Mouse (Mus musculus) fibroblast of lung, adult 2 months (primary cell): ENCODE measurements around the gene Ccm2.
"Not testable (repeated sequence)": the region's sequence is repeated elsewhere in the genome, so short reads cannot be mapped to it uniquely, and the experiment has no call there.

Experiments
- DNase-seq: peaks from one replicate; pipeline ENCODE4 v3.0.0-alpha.2; 2011; ENCODE audit warnings: low read depth

Gene Ccm2

DNA sequence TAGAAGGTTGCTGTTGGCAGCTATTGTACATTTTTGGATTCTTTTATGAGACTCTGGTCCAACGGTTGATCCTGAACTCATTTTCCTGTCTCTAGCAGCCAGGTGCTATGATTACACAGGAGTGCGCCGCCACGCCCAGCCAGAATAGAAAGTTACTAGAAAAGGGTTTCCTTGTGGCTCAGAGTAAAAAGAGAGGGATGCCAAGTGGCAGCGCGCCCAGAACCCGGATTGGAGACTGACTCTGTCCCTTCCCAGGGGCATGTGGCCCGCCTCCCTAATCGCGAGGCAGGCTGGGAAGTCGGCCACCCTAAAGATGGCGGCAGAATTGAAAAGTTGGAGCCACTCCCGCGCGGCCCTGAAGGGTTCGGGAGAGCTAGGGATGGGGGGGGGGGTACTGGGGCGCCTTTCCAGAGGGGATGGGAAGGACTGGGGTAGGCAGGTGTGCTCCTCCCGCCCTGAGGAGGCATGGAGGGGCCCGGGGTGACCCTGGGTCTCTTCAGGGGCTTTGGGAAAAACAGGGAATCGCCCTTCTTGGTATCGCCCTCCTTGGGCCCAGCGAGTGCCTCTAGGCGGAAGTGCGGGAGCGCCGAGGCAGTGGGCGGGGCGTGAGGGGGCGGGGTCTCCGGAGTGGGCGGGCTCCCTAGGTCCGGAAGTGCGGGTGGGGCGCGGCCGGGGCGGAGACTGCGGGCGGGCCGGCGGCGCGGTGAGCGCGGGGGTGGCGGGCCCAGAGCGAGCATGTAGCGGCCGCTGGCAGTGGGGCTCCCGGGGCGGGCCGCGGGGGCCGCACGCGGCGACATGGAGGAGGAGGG, at the start of gene Ccm2:
Ccm2 (plus strand) TSS at position 683 of the 809 bp plus-strand sequence.
- peak; percentile 91 for DNase-seq

DNA sequence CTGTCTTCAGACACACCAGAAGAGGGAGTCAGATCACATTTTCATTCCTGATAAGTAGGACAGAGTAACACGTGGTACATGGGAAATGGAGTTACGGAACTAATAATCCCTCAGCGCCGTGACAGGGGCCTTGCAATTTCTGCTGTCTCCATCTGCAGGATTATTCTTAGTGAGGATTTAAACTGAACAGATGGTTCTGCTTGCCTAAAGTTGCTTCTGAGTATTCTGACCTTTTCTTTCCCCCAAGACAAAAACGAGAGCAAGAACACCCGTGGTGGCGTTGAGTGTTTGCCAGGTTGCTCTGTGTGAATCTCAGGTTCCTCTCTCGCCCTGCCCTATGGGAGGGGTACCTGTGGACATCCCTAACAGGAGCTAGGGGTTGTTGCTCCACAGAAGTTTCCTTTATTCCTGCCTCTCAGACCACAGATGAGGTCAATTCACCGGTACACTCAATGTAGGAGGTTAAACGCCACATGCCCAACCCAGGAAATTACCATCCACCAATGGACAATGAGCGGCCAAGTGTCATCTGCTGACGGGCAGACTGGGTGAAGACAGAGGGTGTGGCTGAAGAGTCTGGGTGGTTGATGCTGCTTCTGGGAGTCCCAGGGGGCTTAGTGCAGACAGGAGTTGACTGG, 49.3 kb upstream of the Ccm2 start:
- DNase-seq, result no peak

DNA sequence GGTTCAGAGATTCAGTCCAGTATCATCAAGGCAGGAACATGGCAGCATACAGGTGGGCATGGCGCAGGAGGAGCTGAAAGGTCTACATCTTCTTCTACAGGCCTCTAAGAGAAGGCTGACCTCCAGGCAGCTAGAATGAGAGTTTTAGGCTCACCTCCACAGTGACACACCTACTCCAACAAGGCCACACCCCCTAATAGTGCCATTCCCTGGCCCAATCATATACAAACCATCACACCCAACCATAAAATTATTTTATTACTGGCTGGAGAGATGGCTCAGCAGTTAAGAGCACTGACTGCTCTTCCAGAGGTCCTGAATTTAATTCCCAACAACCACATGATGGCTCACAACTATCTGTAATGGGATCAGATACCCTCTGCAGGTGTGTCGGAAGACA, 44.2 kb upstream of the Ccm2 start:
- no peak for DNase-seq

GRCm38 (mm10) chr11:6504226-6504625, 42.5 kb upstream of the Ccm2 start:
- DNase-seq, result no peak

DNA sequence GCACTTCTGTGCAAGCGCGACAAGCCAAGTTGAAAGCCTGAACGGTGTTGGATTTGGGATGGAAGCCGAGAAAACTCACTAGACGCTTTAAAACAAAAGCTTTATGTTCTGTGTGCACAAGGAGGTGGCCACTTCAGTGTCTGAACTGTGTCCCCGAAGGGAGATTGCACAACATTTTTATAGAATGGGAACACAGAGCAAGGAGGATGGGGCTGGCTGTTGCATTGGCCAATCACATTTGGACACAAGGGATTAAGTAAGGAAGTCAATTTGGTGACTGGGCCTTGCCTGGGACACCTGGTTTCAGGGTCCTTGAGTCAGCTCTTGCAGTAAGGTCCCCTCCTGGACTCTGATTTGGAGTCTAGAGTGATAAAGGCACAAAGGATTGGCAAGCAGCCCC, 42.0 kb upstream of the Ccm2 start:
- DNase-seq, result no peak

GRCm38 (mm10) chr11:6506516-6506915, 40.2 kb upstream of the Ccm2 start:
- no peak for DNase-seq

- no peak for DNase-seq
Measured at GRCm38 (mm10) chr11:6508269-6508876, 38.3 kb upstream of the Ccm2 start.

DNA sequence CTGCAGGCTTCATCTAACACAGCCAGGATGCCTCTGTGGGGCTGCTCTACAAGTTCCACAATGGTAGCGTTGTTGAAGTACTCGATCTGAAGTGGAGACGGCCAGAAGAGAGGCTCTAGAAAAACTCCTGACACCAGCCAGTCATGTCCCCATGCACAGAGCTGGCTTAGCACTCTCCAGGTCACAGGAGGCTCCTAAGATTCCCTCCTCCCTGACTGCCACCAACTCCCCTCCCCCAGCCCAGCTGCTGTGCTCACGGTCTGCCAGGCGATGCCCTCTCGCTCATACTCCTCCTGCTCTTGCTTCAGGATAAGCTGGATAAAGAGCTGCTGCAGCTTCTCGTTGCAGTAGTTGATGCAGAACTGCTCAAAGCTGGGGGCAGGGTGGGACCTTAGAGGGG, 31.9 kb upstream of the Ccm2 start:
- DNase-seq, result no peak

- no peak for DNase-seq
Measured at GRCm38 (mm10) chr11:6519491-6520033, 27.1 kb upstream of the Ccm2 start.

- DNase-seq, result no peak
Measured at GRCm38 (mm10) chr11:6520507-6521173, 26.0 kb upstream of the Ccm2 start, which contains the start of gene Myo1g. TSS of gene Myo1g (minus strand) at chr11:6520965.

DNA sequence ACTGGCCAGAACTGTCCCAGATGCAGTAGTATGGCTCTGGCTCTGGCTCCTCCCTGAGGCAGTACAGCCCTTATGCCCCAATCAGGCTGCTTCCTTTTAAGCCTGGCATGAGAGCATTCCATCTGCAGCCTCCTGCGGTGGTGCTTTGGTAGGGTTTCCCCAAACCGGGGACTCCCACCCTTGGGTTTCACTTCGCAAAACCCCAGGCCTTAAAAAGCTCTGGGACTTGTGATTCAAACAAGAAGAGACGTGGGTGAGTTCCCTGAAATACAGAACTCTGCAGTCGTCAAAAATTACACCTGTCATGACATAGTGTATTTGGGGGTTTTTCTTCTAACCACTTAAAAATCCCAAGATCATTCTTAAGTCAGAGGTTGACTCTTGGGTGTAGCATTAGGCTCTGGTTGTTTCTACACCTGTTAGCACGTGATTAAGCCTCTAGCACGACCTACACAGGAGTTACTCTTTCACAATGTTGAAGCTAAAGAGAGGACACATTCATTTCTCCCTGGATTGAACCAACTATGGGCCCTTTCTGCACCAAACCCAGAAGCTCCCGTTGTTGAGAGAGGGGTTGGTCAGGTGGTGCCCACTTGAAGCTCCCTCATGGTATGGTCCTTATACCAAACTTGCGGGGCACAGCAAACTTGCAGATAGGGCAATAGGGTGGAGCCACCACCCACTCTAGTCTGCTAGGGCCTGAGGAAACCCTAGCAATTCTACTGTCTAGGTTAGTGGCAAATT, 23.7 kb upstream of the Ccm2 start:
- DNase-seq, result no peak

GRCm38 (mm10) chr11:6523662-6524088, 23.0 kb upstream of the Ccm2 start:
- DNase-seq, result no peak

GRCm38 (mm10) chr11:6524165-6524879, 22.4 kb upstream of the Ccm2 start:
- DNase-seq, result no peak

DNA sequence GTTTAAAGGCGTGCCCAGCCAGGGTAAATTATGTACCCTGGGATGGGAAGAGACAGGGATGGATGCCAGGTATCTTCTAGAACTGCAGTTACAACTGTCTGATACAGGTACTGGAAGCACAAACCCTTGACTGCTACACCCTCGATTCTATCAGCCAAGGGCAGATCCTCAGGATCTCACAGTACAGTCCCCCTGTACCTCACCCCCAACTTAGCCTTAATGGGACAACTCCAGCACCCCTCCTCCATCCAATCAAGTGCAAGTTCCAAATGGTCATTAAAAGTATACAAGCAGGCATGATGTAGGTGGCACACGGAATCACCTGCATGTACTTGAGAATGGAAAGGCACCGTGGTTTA, 21.8 kb upstream of the Ccm2 start:
- no peak for DNase-seq

- DNase-seq, result no peak
Measured at GRCm38 (mm10) chr11:6525241-6525640, 21.4 kb upstream of the Ccm2 start.

GRCm38 (mm10) chr11:6526526-6527255, 20.0 kb upstream of the Ccm2 start:
- DNase-seq, result not testable (repeated sequence)

GRCm38 (mm10) chr11:6527256-6528185, 19.2 kb upstream of the Ccm2 start:
- no peak for DNase-seq

GRCm38 (mm10) chr11:6528186-6529006, 18.3 kb upstream of the Ccm2 start:
- peak; percentile 96 for DNase-seq
